Mouse (Mus musculus) adrenal gland, postnatal 25 days (tissue): ENCODE results near the gene Gm21987. TPM values are rescaled to one million over a fixed set of nuclear protein-coding genes. Genes with fewer than 3 reads are reported as not detected.

Experiments used
- DNase-seq: peaks from one replicate; pipeline ENCODE4 v3.0.0; 2021; ENCODE audit warnings: mixed read lengths
- total RNA-seq: library from RNA; stranded (reverse); gene quantifications from 2 replicates; pipeline ENCODE4 v1.2.3, GENCODE M21; 2021

The Gm21987 gene
- total RNA-seq, 1 experiment from 2014 or later: not detected

DNA sequence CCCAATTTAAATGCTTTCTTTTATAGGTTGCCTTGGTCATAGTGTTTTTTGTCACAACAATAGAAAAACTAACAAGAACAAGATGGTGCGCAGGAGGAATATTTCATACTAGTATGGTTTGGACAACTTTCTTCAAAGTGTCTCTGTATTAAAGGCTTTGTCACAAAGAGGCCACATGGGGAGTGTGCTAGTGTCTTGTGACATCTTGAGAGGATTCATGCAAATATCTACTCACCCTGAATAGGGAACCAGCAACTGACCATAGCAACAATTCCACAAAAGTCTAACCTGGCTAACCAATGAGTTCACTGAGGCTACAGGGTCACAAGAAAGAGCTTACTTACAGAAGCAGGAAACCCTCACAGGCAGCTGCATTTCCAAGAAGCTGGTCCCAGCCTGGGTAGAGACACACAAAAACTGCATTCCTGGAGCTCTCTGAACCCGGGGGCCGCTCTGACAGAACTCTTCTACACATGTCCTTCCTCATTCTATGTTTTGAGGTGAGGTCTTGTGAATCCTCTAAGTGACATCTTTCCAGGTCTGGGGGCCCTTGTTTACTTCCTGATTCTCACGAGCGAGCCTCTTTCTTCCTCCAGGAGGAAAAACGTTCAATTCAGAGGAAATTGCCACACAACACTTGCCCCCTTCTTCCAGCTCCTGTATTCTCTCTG lies 48.4 kb downstream of the Gm21987 start:
- DNase-seq: no peak

DNA sequence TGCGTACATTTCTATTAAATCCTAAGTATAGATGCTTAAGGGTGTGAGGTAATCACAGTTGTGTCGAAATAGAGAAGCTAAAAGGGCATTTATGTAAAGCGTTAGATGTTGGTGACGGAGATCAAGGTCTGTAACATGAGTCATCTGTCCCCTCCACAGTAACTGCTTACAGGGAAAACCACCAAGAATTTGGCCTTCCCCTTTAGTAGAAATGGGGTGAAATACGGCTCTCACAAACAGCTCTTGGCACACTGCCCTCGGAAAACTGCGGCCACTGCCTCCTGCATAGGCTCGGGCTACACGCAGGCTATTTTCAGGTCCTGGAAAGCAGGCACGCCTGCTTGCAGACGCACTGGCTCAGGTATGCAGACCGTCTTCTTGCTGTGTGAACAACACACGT lies 49.3 kb downstream of the Gm21987 start:
- DNase-seq: peak; percentile 92

DNA sequence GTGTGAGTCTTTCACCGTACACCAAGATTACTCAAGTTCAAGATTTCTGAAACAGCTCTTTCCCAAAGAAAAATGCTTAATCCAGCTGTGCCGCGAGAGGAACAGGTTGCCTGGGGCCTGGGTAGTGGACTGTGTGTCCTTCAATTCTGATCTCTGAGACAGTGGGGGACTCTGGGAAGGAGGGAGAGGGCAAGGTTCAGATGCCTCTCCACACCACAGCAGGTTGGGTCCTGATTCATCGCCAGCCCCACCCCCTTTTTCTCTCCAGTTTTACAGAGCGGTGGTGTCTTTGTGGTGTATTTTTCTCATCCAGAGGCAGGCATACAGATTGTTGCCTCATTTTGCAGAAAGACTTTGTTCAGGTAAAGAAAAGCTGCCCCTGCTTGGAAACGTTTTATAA lies 51.4 kb downstream of the Gm21987 start:
- DNase-seq: no peak

DNA sequence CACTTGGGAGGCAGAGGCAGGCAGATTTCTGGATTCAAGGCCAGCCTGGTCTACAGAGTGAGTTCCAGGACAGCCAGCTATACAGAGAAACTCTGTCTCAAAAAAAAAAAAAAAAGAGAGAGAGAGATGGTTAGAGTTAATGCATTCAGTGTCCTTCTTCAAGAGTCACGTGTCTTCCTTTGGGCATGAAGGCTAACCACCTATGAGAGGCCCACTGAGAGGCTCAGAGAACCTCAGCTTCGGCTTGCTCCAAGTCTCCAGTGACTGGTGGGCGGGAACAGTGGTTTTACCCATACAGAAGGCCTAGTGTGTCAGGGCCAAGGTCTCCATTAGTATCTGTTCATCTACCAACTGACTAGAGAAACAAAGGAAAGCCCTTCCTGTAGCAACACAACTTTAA lies 52.2 kb downstream of the Gm21987 start:
- DNase-seq: no peak

- peak; percentile 52 for DNase-seq
These were observed 52.8 kb downstream of the Gm21987 start for GRCm38 (mm10) chr16:38399531-38400231.

GRCm38 (mm10) chr16:38400311-38400960 lies 53.6 kb downstream of the Gm21987 start:
- no peak for DNase-seq

DNA sequence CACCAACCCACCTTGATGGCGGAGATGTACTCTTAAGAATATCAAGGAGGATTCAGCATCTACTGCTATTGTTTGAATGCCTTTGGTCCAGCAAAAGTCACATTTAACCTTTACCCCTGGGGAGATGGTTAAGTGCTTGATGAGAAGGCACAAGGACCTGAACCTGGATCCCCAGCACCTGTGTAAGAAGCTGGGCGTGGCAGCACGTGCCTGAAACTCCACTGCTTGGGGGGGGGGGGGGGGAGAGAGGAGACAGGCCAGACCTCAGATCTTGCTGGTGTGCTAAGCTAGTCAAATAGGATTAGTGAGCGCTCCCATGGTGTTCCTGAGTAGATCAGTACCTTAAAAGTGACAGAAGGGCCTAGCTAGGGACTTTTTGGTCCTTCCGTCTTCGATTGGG lies 54.6 kb downstream of the Gm21987 start:
- DNase-seq: no peak

- no peak for DNase-seq
These were observed 56.8 kb downstream of the Gm21987 start for GRCm38 (mm10) chr16:38403639-38404038.

GRCm38 (mm10) chr16:38406293-38406692 lies 59.5 kb downstream of the Gm21987 start:
- no peak for DNase-seq

DNA sequence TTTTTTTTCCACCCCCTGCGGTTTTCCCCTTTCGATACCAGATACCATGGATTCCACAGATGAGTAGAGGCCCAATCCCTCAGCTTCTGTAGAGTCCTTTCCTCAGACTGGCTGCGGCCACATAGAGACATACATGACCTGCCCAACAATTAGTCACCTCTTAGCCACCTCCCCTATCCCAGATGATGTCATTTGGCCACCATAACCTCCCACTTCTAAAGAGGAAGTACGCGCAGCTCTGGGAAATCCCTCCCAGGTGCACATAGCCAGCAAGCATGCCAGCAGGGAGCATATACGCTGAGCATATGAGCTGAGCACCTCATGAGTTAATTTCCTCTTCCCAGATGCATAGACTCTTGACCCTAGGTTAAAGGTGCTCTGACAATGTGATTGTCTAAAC lies 59.9 kb downstream of the Gm21987 start:
- DNase-seq: no peak

DNA sequence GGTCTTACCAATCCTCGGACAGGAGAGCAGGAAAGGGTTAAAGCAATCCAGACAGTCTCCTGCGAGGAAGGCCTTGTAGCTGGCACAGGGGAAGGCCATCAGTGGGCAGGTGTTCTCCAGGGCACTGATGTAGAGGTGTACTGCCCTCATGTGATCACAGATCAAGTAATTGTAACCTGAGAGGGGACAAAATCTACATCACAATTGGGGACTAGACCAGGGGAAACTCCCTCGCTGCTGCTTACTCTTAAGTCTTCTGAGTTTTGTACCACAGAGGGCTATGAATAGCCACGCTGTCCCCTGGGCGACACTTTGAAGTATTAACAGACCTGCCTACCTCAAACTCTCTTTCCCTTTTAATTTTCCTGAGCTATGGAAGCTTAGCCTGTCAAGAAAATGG lies 60.7 kb downstream of the Gm21987 start:
- DNase-seq: no peak

- no peak for DNase-seq
These were observed 61.6 kb downstream of the Gm21987 start for GRCm38 (mm10) chr16:38408416-38408815.

Other genes with a start within 250 kb of the Gm21987 start
- gene Nr1i2, start 52.2 kb upstream of the Gm21987 start, total RNA-seq: not detected in 2 replicates
- gene Maats1, start 4.9 kb upstream of the Gm21987 start, total RNA-seq: 0.36 and 0.48 TPM in 2 replicates
- 271 and 273 TPM in 2 replicates for gene Cox17, start within 50 bp of the Gm21987 start, total RNA-seq
- 1.5 TPM in 2 replicates for gene Popdc2, start 15.2 kb downstream of the Gm21987 start, total RNA-seq
- gene Pla1a, start 86.1 kb downstream of the Gm21987 start, total RNA-seq: 30.8 and 37.4 TPM in 2 replicates
- 44.3 and 52.0 TPM in 2 replicates for gene Adprh, start 105.7 kb downstream of the Gm21987 start, total RNA-seq
- 0.67 TPM in 1 of 2 replicates, not detected in the other for gene Cd80, start 108.5 kb downstream of the Gm21987 start, total RNA-seq
- 39.1 and 44.3 TPM in 2 replicates for gene Timmdc1, start 175.6 kb downstream of the Gm21987 start, total RNA-seq
- 29.6 and 34.0 TPM in 2 replicates for gene Poglut1, start 203.2 kb downstream of the Gm21987 start, total RNA-seq
- gene Tmem39a, start 211.7 kb downstream of the Gm21987 start, total RNA-seq: 74.4 and 80.8 TPM in 2 replicates